Mouse (Mus musculus) left cerebral cortex, adult 9 months (tissue): ENCODE data around the gene Cacna1b.
A peak's percentile ranks its signal among the peaks of the same experiment; 100 is the strongest.

Experiments
- DNase-seq, 2 experiments: peaks; one replicate each; pipeline ENCODE4 v3.0.0; 2022; ENCODE audit warnings: low spot score in 2 of 2

Cacna1b gene

GRCm38 (mm10) chr2:24763115-24763557 lies at the start of gene Cacna1b:
TSS of gene Cacna1b (minus strand) at chr2:24763152.
- peak; percentile 77 to 93 for DNase-seq

GRCm38 (mm10) chr2:24809746-24810145 lies 46.8 kb upstream of the Cacna1b start:
- DNase-seq: no peak

- no peak for DNase-seq
Measured at GRCm38 (mm10) chr2:24807691-24808090, 44.7 kb upstream of the Cacna1b start.

- DNase-seq: peak in 1 of 2 experiments; percentile 58
Measured at GRCm38 (mm10) chr2:24807036-24807435, 44.1 kb upstream of the Cacna1b start.

GRCm38 (mm10) chr2:24806143-24806542 lies 43.2 kb upstream of the Cacna1b start:
- DNase-seq: peak in 1 of 2 experiments; percentile 28

GRCm38 (mm10) chr2:24805621-24806020 lies 42.7 kb upstream of the Cacna1b start:
- no peak for DNase-seq

GRCm38 (mm10) chr2:24796833-24797457 lies 34.0 kb upstream of the Cacna1b start:
- DNase-seq: no peak

GRCm38 (mm10) chr2:24787250-24787649 lies 24.3 kb upstream of the Cacna1b start:
- DNase-seq: no peak

GRCm38 (mm10) chr2:24781253-24781652 lies 18.3 kb upstream of the Cacna1b start:
- DNase-seq: no peak

GRCm38 (mm10) chr2:24776831-24777230 lies 13.9 kb upstream of the Cacna1b start:
- DNase-seq: no peak

GRCm38 (mm10) chr2:24775951-24776587 lies 13.1 kb upstream of the Cacna1b start:
- no peak for DNase-seq

GRCm38 (mm10) chr2:24774832-24775231 lies 11.9 kb upstream of the Cacna1b start:
- no peak for DNase-seq

GRCm38 (mm10) chr2:24770861-24771260 lies 7.9 kb upstream of the Cacna1b start:
- no peak for DNase-seq

- peak in 1 of 2 experiments; percentile 51 for DNase-seq
Measured at GRCm38 (mm10) chr2:24762446-24762960, 449 bp downstream of the Cacna1b start.

- DNase-seq: peak; percentile 40 to 66
Measured at GRCm38 (mm10) chr2:24761923-24762445, 968 bp downstream of the Cacna1b start.

GRCm38 (mm10) chr2:24755276-24755675 lies 7.7 kb downstream of the Cacna1b start:
- DNase-seq: peak in 1 of 2 experiments; percentile 72

- DNase-seq: no peak
Measured at GRCm38 (mm10) chr2:24752599-24752998, 10.4 kb downstream of the Cacna1b start.

- no peak for DNase-seq
Measured at GRCm38 (mm10) chr2:24750051-24750450, 12.9 kb downstream of the Cacna1b start.

GRCm38 (mm10) chr2:24747878-24748277 lies 15.1 kb downstream of the Cacna1b start:
- DNase-seq: no peak

GRCm38 (mm10) chr2:24739701-24740100 lies 23.3 kb downstream of the Cacna1b start:
- peak in 1 of 2 experiments; percentile 39 for DNase-seq

- DNase-seq: no peak
Measured at GRCm38 (mm10) chr2:24733157-24733556, 29.8 kb downstream of the Cacna1b start.

- peak in 1 of 2 experiments; percentile 21 for DNase-seq
Measured at GRCm38 (mm10) chr2:24725865-24726264, 37.1 kb downstream of the Cacna1b start.
